Mouse (Mus musculus) lung, embryonic 16.5 days (tissue): ENCODE measurements around the gene Fam126a. TPM values are rescaled to one million over a fixed set of nuclear protein-coding genes. Genes with fewer than 3 reads are reported as not detected.

Experiments
- ATAC-seq: fragments of 200-750 bp; cut with Nextera tagmentation; 2 replicates; pipeline ENCODE4 v1.8.0; 2017; ENCODE audit warnings: low read depth, mild to moderate bottlenecking, moderate library complexity
- H3K27ac ChIP-seq: fragments of 300-500 bp; sonication (generic); 2 replicates; pipeline ENCODE4 v1.5.1; 2014; ENCODE audit warnings: mild to moderate bottlenecking, control low read depth, low read length
- H3K27me3 ChIP-seq: fragments of 300-500 bp; sonication (generic); 2 replicates; pipeline ENCODE4 v1.6.1; 2014; ENCODE audit warnings: low read depth, low read length, mixed read lengths; ENCODE audit not compliant: control insufficient read depth, insufficient read depth
- H3K36me3 ChIP-seq: fragments of 300-500 bp; sonication (generic); 2 replicates; pipeline ENCODE4 v1.6.1; 2014; ENCODE audit warnings: low read length; ENCODE audit not compliant: control insufficient read depth, insufficient read depth
- H3K4me1 ChIP-seq: fragments of 300-500 bp; sonication (generic); replicated peaks from 2 replicates; pipeline ENCODE4 v1.6.1; 2014; ENCODE audit warnings: low read length, mixed read lengths; ENCODE audit not compliant: control insufficient read depth, insufficient read depth
- H3K4me2 ChIP-seq: fragments of 300-500 bp; sonication (generic); 2 replicates; pipeline ENCODE4 v1.6.1; 2014; ENCODE audit warnings: low read depth, low read length, control low read depth
- H3K4me3 ChIP-seq: fragments of 300-500 bp; sonication (generic); 2 replicates; pipeline ENCODE4 v1.5.1; 2014; ENCODE audit warnings: mild to moderate bottlenecking, low read length, control low read depth
- H3K9ac ChIP-seq: fragments of 300-500 bp; sonication (generic); 2 replicates; pipeline ENCODE4 v1.6.1; 2014; ENCODE audit warnings: low read length, control low read depth
- H3K9me3 ChIP-seq: fragments of 300-500 bp; sonication (generic); 2 replicates; pipeline ENCODE4 v1.6.1; 2016; ENCODE audit warnings: low read length; ENCODE audit not compliant: control insufficient read depth
- WGBS: fragments of 180-500 bp; shearing (Covaris S2); extraction: QIAGEN DNeasy Blood & Tissue Kit; methylation state at CpG from one replicate; pipeline ENCODE4 v1.1.7; 2014; 5-methylcytosine and 5-hydroxymethylcytosine counted together
- polyA plus RNA-seq: library from polyadenylated mRNA; unstranded; fragments of >200 nt; fragmentation: Nextera tagmentation; extraction: Ambion mirVana; gene quantifications from 2 replicates; pipeline ENCODE4 v1.2.1, GENCODE M21; 2015

The Fam126a gene
- 16.1 and 17.1 TPM in 2 replicates for polyA plus RNA-seq

DNA sequence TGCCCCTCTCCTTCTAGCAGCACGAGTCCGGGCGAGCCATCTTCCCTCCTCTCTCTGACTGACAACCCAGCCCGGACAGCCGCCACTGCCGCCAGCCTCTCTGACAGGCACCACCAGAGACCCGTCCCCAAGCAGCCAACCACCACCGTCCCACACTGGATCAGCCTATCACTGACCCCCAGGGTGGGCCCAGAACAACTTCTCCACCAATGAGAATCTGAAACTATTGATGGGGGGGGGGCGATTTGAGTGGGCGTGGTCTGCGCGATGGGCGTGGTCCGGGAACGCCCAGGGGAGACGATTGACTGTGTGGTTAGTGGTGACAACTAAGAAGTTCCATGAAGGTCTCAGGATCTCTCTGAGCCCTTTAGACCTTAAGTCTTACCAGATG lies at the start of gene Fam126a:
TSS of gene Fam126a (minus strand) at position 112 of the 391 bp plus-strand sequence.
- peak; percentile 100 for ATAC-seq
- no peaks in the 10 kb centered on the region for H3K27me3 ChIP-seq
- peak within 1 kb of the TSS; percentile 86 for H3K4me2 ChIP-seq

GRCm38 (mm10) chr5:24078420-24079179 lies 48.1 kb upstream of the Fam126a start:
- H3K36me3 ChIP-seq: no peaks in the 10 kb centered on the region
- no peaks in the 10 kb centered on the region for H3K27me3 ChIP-seq
- peak; percentile 60 for ATAC-seq
- 64% methylated on average over 7 of the region's 7 CpGs for WGBS
- no peak overlapping the region for H3K9ac ChIP-seq
- no peak overlapping the region for H3K4me3 ChIP-seq
- H3K9me3 ChIP-seq: no peaks in the 10 kb centered on the region
- no peaks in the 10 kb centered on the region for H3K4me1 ChIP-seq
- no peak overlapping the region for H3K4me2 ChIP-seq
- no peak overlapping the region for H3K27ac ChIP-seq

More for the DNA sequence above, at the start of gene Fam126a:
- Histone ChIP-seq H3K36me3 (no peaks in the 10 kb centered on the region), H3K9me3 (no peaks in the 10 kb centered on the region), H3K9ac (peak within 1 kb of the TSS; percentile 80), H3K27ac (peak within 1 kb of the TSS; percentile 77), H3K4me1 (peaks cover 4% of the 10 kb centered on the region), H3K4me3 (peak within 1 kb of the TSS; percentile 71)
- WGBS: 0% methylated on average over 14 of the region's 16 CpGs

- ATAC-seq: no peak
- Histone ChIP-seq H3K27ac (no peak overlapping the region), H3K4me2 (peak overlapping the region; percentile 51), H3K36me3 (no peaks in the 10 kb centered on the region), H3K27me3 (no peaks in the 10 kb centered on the region), H3K4me1 (no peaks in the 10 kb centered on the region), H3K4me3 (peak overlapping the region; percentile 38), H3K9ac (no peak overlapping the region), H3K9me3 (no peaks in the 10 kb centered on the region)
- WGBS: 10% methylated on average over 7 of the region's 7 CpGs
These were observed 47.3 kb upstream of the Fam126a start for GRCm38 (mm10) chr5:24077739-24078306.

DNA sequence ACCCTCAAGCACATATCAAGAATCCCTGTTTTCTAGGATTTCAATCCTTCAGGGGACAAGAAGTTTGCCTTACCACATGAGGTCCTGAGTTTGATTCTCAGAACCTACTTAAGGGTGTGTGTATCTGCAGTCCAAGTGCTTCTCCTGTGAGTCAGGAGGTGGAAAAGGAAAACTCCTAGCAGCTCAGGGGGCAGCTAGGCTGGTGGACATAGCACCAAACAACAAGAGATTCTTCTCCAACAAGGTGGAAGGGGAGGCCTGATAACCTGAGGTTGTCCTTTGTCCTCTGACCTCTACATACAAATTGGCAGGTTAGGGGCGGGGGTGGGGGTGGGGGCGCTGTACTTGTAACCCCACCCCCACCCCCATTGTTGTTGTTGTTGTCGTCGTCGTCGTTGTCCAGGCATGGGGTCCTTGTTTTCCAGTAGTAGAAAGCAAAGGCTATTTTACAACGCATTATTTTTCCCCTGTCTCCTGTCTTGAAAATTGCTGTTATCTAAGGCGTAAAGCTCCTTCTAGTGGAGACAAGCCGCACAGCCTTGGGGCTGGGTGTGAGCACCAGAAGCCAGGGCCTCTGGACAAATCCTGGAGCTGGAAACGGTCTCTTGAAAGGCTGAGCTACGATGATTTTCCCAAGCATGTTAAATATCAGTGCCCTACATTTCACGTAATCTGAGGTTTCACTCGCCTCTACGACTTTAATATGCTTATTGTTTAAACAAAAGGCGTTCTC lies 46.7 kb upstream of the Fam126a start:
- under 1% methylated on average over 15 of the region's 15 CpGs for whole genome bisulfite sequencing
- H3K9ac ChIP-seq: peak overlapping the region; percentile 48; the same call in 1 of the 2 replicates

DNA sequence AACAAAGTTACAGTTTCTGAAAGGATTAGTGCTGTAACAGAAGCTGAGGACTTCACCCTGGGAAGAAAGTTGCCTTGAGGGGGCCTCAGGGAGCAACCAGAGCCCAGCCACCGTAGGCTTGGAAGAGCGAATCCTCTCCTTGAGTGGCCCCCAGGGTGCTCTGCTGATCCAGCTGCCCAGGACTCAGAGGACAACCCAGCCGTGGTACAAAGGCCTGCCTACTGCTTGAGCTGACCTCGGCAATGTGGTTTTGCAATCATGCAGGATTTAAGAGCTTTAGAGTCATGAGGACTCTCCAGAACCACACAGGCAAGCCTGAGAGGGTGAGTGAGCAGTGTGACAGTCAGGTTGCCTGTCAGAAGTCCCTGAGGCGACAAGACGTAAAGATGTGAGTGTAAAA lies 41.5 kb upstream of the Fam126a start:
- ATAC-seq: peak; percentile 67
- H3K4me2 ChIP-seq: no peak overlapping the region
- no peak overlapping the region for H3K9ac ChIP-seq
- H3K36me3 ChIP-seq: no peaks in the 10 kb centered on the region
- H3K4me1 ChIP-seq: no peaks in the 10 kb centered on the region
- no peaks in the 10 kb centered on the region for H3K9me3 ChIP-seq
- H3K27me3 ChIP-seq: no peaks in the 10 kb centered on the region
- no peak overlapping the region for H3K4me3 ChIP-seq
- WGBS: 62% methylated on average over 6 of the region's 6 CpGs
- peak overlapping the region; percentile 30; the same call in 1 of the 2 replicates for H3K27ac ChIP-seq

More for the DNA sequence above, 46.7 kb upstream of the Fam126a start:
- H3K4me1 ChIP-seq: no peaks in the 10 kb centered on the region
- peak; percentile 90 for ATAC-seq
- peak overlapping the region; percentile 38 for H3K4me3 ChIP-seq
- no peaks in the 10 kb centered on the region for H3K36me3 ChIP-seq
- H3K4me2 ChIP-seq: peak overlapping the region; percentile 51
- H3K9me3 ChIP-seq: no peaks in the 10 kb centered on the region
- H3K27ac ChIP-seq: no peak overlapping the region
- H3K27me3 ChIP-seq: no peaks in the 10 kb centered on the region

DNA sequence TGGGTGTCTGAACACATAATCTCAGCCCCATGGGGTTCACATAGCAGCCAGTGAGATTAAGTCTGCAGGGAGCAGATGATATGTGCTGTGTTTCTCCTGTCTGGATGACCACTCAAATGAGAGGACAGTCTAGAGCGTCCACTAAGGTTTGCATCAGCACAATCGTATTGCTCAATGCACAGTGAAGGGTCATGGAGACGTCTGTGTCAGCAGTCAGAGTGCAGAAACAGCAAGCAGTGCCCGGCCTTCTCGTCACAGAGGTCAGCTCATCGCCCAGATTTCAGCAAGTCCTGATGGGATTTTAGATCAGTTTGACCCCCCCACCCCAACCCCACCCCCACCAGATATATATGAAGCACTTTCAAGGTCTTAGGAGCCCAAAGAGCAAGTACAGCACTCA lies 38.5 kb upstream of the Fam126a start:
- Histone ChIP-seq H3K9me3 (no peaks in the 10 kb centered on the region), H3K4me3 (no peak overlapping the region), H3K4me1 (no peaks in the 10 kb centered on the region), H3K27me3 (no peaks in the 10 kb centered on the region), H3K9ac (no peak overlapping the region), H3K36me3 (no peaks in the 10 kb centered on the region), H3K27ac (no peak overlapping the region), H3K4me2 (no peak overlapping the region)
- ATAC-seq: no peak
- WGBS: 71% methylated on average over 6 of the region's 6 CpGs

DNA sequence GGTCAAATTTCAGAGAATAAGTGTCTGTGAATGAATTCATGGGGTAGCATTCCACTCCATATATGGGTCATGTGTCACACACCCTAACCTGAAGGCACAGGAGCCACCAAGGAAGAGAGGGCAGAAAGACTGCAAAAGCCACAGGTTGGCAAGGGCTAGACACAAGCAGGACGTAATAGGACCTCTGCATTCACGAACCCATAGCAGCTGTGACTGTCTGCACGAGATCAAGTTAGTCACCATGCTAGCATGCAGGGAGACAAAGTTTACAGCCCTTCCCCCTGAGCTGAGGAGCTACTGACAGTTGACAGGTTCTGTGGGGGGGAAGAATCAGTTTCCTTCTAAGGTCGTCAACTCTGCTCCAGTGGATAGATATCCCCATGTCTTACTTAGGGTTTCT lies 33.1 kb upstream of the Fam126a start:
- Histone ChIP-seq H3K4me2 (no peak overlapping the region), H3K4me1 (no peaks in the 10 kb centered on the region), H3K27ac (no peak overlapping the region), H3K27me3 (no peaks in the 10 kb centered on the region), H3K4me3 (no peak overlapping the region), H3K36me3 (no peaks in the 10 kb centered on the region), H3K9me3 (no peaks in the 10 kb centered on the region), H3K9ac (no peak overlapping the region)
- WGBS: 67% methylated on average over 4 of the region's 4 CpGs
- no peak for ATAC-seq

DNA sequence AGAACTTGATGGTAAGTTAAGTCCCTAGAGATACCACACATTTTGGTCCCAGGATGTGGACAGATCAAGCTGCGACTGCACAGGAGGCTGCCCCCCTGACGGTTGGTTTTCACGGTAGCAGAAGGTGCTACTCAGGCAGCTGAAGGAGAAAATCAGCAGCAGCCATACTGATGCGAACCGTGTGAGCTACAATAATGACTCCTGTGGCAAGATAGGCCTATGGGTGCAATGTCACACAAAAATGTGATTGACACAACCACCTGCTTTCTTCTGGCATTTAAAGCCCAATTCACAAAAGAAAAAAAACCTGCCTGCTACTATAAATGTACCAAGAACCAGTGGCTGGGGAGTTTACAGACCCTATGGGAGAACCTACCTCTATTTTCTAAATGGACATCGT lies 32.5 kb upstream of the Fam126a start:
- Histone ChIP-seq H3K4me3 (no peak overlapping the region), H3K36me3 (no peaks in the 10 kb centered on the region), H3K4me2 (no peak overlapping the region), H3K27ac (no peak overlapping the region), H3K27me3 (no peaks in the 10 kb centered on the region), H3K9me3 (no peaks in the 10 kb centered on the region), H3K4me1 (no peaks in the 10 kb centered on the region), H3K9ac (no peak overlapping the region)
- WGBS: 77% methylated on average over 6 of the region's 6 CpGs
- no peak for ATAC-seq

DNA sequence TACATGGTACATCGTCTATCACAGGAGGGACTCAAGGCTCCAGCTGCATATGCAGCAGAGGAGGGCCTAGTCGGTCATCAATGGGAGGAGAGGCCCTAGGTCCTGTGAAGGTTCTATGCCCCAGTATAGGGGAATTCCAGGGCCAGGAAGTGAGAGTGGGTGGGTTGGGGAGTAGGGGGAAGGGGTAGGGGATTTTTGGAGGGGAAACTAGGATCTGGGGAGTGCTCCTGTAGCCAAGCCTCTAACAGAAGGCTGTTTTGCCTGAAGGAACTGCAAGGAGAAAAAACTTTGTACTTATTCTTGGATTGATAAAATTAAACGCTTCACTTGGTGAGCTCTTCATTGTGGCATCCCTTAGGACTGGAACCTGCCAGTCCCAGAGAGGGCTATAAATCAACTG lies 30.5 kb upstream of the Fam126a start:
- ATAC-seq: no peak
- Histone ChIP-seq H3K9ac (no peak overlapping the region), H3K9me3 (no peaks in the 10 kb centered on the region), H3K4me2 (no peak overlapping the region), H3K4me3 (no peak overlapping the region), H3K36me3 (no peaks in the 10 kb centered on the region), H3K27ac (no peak overlapping the region), H3K27me3 (no peaks in the 10 kb centered on the region), H3K4me1 (no peaks in the 10 kb centered on the region)
- WGBS: 49% methylated on average over 3 of the region's 3 CpGs
